In the genomic region with DNA sequence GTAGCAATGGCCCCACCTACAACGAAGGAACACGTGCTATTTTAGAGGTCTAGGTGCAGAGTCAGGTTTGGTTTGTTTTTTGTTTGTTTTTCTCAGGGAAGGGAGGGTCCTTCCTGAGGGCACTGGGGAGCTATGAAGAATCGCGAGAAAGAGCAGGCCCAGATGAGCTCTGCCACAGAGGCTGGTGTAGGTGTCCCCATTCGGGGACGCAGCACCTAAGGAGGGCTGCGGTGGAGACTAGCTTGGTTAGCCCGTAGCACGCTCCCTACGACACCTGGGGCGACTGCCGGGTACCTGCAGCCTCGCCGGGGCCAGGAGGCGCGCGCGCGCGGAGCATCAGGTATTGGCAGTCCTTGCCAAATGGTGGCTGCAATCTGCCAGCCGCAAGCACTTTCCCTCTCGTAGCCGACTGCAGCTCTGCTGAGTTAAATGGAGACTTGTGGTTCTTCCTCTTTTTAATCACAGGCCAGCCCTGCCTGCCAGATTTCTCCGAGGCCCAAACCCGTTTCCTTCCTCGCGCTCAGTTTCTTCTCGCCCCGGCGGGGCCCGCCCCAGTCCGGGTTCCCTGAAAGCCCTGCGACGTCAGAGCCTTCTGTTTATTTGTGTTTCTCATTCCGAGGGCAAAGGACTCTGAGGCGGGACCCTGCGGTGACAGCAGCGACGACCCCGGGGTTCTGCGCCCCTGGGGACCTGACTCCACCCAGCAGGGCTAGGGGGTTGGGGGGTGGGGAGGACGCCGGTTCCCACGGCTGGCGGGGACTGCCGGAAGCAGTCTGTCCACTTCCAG, we compare ENCODE assay signal across 8 mouse cellular contexts. TPM values are rescaled to one million over a fixed set of nuclear protein-coding genes. Genes with fewer than 3 reads are reported as not detected.
DNase-seq lines count a peak whose midpoint lies in the region; ATAC-seq and TF ChIP-seq lines count a peak whose summit lies in the region.

No protein-coding gene starts in this region.

- H3K27ac ChIP-seq in bone marrow macrophage, adult 2 months (ENCODE audit: insufficient read depth, low read depth, low read length) = peak overlapping the region; percentile 97
- peak overlapping the region; percentile 78 for H3K27ac ChIP-seq in liver, embryonic 16.5 days (ENCODE audit: low read length)
- peak overlapping the region; percentile 42; the same call in 1 of the 2 replicates for H3K27ac ChIP-seq in neural tube, embryonic 13.5 days (replicated peaks)

- DNase-seq in gastrocnemius, postnatal 14 days = peak; percentile 60
- DNase-seq in thymus, postnatal 4 days = peak; percentile 68

- H3K36me3 ChIP-seq in erythroblast, embryonic 14.5 days (ENCODE audit: control insufficient read depth) = peaks cover 3% of the 10 kb centered on the region
- H3K36me3 ChIP-seq in liver, embryonic 16.5 days (ENCODE audit: control insufficient read depth, insufficient read depth) = no peaks in the 10 kb centered on the region
- no peaks in the 10 kb centered on the region for H3K36me3 ChIP-seq in neural tube, embryonic 13.5 days

- ATAC-seq in erythroblast, adult 5-6 weeks (replicated peaks; ENCODE audit: low FRiP score, poor library complexity, severe bottlenecking) = no peak
- peak; percentile 11 for ATAC-seq in inflammation-experienced regulatory T-cells, adult 6 months
- no peak for ATAC-seq in liver, embryonic 16.5 days (ENCODE audit: low read depth)
- no peak for ATAC-seq in neural tube, embryonic 13.5 days (ENCODE audit: low read depth)

- no peaks in the 10 kb centered on the region for H3K9me3 ChIP-seq in erythroblast, embryonic 14.5 days (ENCODE audit: control insufficient read depth, low read length)
- H3K9me3 ChIP-seq in liver, embryonic 16.5 days (replicated peaks; ENCODE audit: control insufficient read depth, low read length) = no peaks in the 10 kb centered on the region
- H3K9me3 ChIP-seq in neural tube, embryonic 13.5 days = no peaks in the 10 kb centered on the region

- under 1% methylated on average over 46 of the region's 46 CpGs for WGBS in liver, embryonic 16.5 days (ENCODE audit: insufficient replicate concordance)
- WGBS in neural tube, embryonic 13.5 days = 1% methylated on average over 46 of the region's 46 CpGs

- peaks cover 77% of the 10 kb centered on the region for H3K4me1 ChIP-seq in erythroblast, embryonic 14.5 days (ENCODE audit: control insufficient read depth)
- peaks cover 17% of the 10 kb centered on the region for H3K4me1 ChIP-seq in bone marrow macrophage, adult 2 months (ENCODE audit: control insufficient read depth, insufficient read depth, low read length)
- H3K4me1 ChIP-seq in liver, embryonic 16.5 days (ENCODE audit: control insufficient read depth, low read depth, low read length) = peaks cover 69% of the 10 kb centered on the region
- H3K4me1 ChIP-seq in neural tube, embryonic 13.5 days (replicated peaks) = peaks cover 64% of the 10 kb centered on the region

- H3K27me3 ChIP-seq in erythroblast, embryonic 14.5 days (ENCODE audit: control insufficient read depth) = peaks cover 41% of the 10 kb centered on the region
- H3K27me3 ChIP-seq in liver, embryonic 16.5 days (ENCODE audit: control insufficient read depth, insufficient read depth, low read depth, low read length) = peaks cover 11% of the 10 kb centered on the region
- H3K27me3 ChIP-seq in neural tube, embryonic 13.5 days = peaks cover 70% of the 10 kb centered on the region

- no peak for TF ChIP-seq POLR2A in bone marrow macrophage, adult 2 months (IDR thresholded peaks at IDR 0.05; ENCODE audit: borderline replicate concordance, low read depth, low read length)

- intact Hi-C loops in gastrocnemius, postnatal 14 days (cut with DNase I; ENCODE audit: low total_unique reads) = no loop called here

- H3K4me2 ChIP-seq in liver, embryonic 16.5 days (ENCODE audit: low read depth, low read length) = peak overlapping the region; percentile 95
- H3K4me2 ChIP-seq in neural tube, embryonic 13.5 days = peak overlapping the region; percentile 92

- H3K9ac ChIP-seq in liver, embryonic 16.5 days (ENCODE audit: low read depth, low read length) = peak overlapping the region; percentile 54
- peak overlapping the region; percentile 54 for H3K9ac ChIP-seq in neural tube, embryonic 13.5 days

- no peak for TF ChIP-seq CTCF in bone marrow macrophage, adult 2 months (IDR thresholded peaks at IDR 0.05; ENCODE audit: low read depth, low read length)

- H3K4me3 ChIP-seq in erythroblast, embryonic 14.5 days (replicated peaks) = peak overlapping the region; percentile 61
- H3K4me3 ChIP-seq in bone marrow macrophage, adult 2 months (ENCODE audit: insufficient read depth, low read length) = peak overlapping the region; percentile 79
- H3K4me3 ChIP-seq in liver, embryonic 16.5 days (ENCODE audit: low read depth, low read length) = peak overlapping the region; percentile 87
- H3K4me3 ChIP-seq in neural tube, embryonic 13.5 days = peak overlapping the region; percentile 33

RNA-seq across cellular contexts. Expression of a gene that starts 1.1 kb away (rescaled TPM):
- 1.8 and 2.0 TPM in 2 replicates for polyA plus RNA-seq in erythroblast, embryonic 14.5 days (2012)
- 9.0 and 18.1 TPM in 2 replicates for total RNA-seq in erythroblast, adult 5-6 weeks (2015; ENCODE audit: low replicate concordance)
- total RNA-seq in erythroblast, adult 5-6 weeks (2017; ENCODE audit: low replicate concordance) = 5.5 and 6.0 TPM in 2 replicates
- 69.5 and 77.5 TPM in 2 replicates for polyA plus RNA-seq in bone marrow macrophage, adult 2 months (2012; ENCODE audit: insufficient read depth, insufficient read length, missing spikeins)
- 10 to 100 TPM; 17.6 to 21.2 TPM for total RNA-seq in gastrocnemius, postnatal 14 days (2021)
- 10 to 100 TPM in 2 of 3 experiments, 1 to 10 TPM in 1; 4.6 to 15.4 (median 13.6) TPM for polyA plus RNA-seq in inflammation-experienced regulatory T-cells, adult 6 months (2017; shearing (Covaris generic))
- polyA plus RNA-seq in liver, embryonic 16.5 days (2015; fragmentation: Nextera tagmentation; extraction: Ambion mirVana) = 5.1 and 6.1 TPM in 2 replicates
- 6.9 and 7.7 TPM in 2 replicates for polyA plus RNA-seq in neural tube, embryonic 13.5 days (2015; fragmentation: Nextera tagmentation; extraction: Ambion mirVana)

RNA-seq across cellular contexts. Expression of a gene that starts 10.2 kb away (rescaled TPM):
- 0.16 and 0.17 TPM in 2 replicates for polyA plus RNA-seq in erythroblast, embryonic 14.5 days (2012)
- total RNA-seq in erythroblast, adult 5-6 weeks (2015; ENCODE audit: low replicate concordance) = 0.19 and 0.84 TPM in 2 replicates
- total RNA-seq in erythroblast, adult 5-6 weeks (2017; ENCODE audit: low replicate concordance) = 0.70 TPM in 1 of 2 replicates, not detected in the other
- 6.5 and 6.6 TPM in 2 replicates for polyA plus RNA-seq in bone marrow macrophage, adult 2 months (2012; ENCODE audit: insufficient read depth, insufficient read length, missing spikeins)
- total RNA-seq in gastrocnemius, postnatal 14 days (2021) = 1 to 10 TPM; 5.5 to 6.2 TPM
- polyA plus RNA-seq in inflammation-experienced regulatory T-cells, adult 6 months (2017; shearing (Covaris generic)) = 1 to 10 TPM in 2 of 3 experiments, under 1 TPM in 1; 0.25 to 1.5 (median 1.0) TPM
- polyA plus RNA-seq in liver, embryonic 16.5 days (2015; fragmentation: Nextera tagmentation; extraction: Ambion mirVana) = 3.9 and 4.0 TPM in 2 replicates
- polyA plus RNA-seq in neural tube, embryonic 13.5 days (2015; fragmentation: Nextera tagmentation; extraction: Ambion mirVana) = 41.1 and 41.5 TPM in 2 replicates

Comparison
In these comparisons a context has a peak if more than half of its experiments do, and no peak if none do; other contexts are left out.
1. H3K4me3 ChIP-seq: peak in every context shown above with its lines; median percentile 87 in liver, embryonic 16.5 days; 79 in bone marrow macrophage, adult 2 months; 61 in erythroblast, embryonic 14.5 days; 33 in neural tube, embryonic 13.5 days.
2. H3K27ac ChIP-seq: peak in every context shown above with its lines; median percentile 97 in bone marrow macrophage, adult 2 months; 78 in liver, embryonic 16.5 days; 42 in neural tube, embryonic 13.5 days.